Mouse (Mus musculus) adrenal gland, postnatal 14 days (tissue): ENCODE measurements around the gene Cry2. TPM values are rescaled to one million over a fixed set of nuclear protein-coding genes. Genes with fewer than 3 reads are reported as not detected.
"Not testable (repeated sequence)": the region's sequence is repeated elsewhere in the genome, so short reads cannot be mapped to it uniquely, and the experiment has no call there.

Experiments
- DNase-seq: peaks from one replicate; pipeline ENCODE4 v3.0.0; 2021; ENCODE audit warnings: mixed read lengths
- long read RNA-seq, 2 experiments: library from polyadenylated mRNA; stranded (forward); transcript quantifications; one replicate each; pipeline ENCODE4 v2.0.0; 2021
- total RNA-seq: library from RNA; stranded (reverse); gene quantifications from 2 replicates; pipeline ENCODE4 v1.2.3, GENCODE M21; 2021

Gene Cry2
- 31.8 and 37.3 TPM in 2 replicates for total RNA-seq
- long read RNA-seq, experiment 1, transcript Cry2-201 (12 exons, 3,976 nt) = major isoform, 10 of 21 reads
- long read RNA-seq, experiment 1, partial matches to known transcripts = 3 of 21 reads
- long read RNA-seq, experiment 1, other reads (novel, unspliced or antisense) = 8 of 21 reads
- long read RNA-seq, experiment 2, transcript Cry2-201 (12 exons, 3,976 nt) = major isoform, 14 of 21 reads
- long read RNA-seq, experiment 2, partial matches to known transcripts = 5 of 21 reads
- long read RNA-seq, experiment 2, other reads (novel, unspliced or antisense) = 2 of 21 reads

DNA sequence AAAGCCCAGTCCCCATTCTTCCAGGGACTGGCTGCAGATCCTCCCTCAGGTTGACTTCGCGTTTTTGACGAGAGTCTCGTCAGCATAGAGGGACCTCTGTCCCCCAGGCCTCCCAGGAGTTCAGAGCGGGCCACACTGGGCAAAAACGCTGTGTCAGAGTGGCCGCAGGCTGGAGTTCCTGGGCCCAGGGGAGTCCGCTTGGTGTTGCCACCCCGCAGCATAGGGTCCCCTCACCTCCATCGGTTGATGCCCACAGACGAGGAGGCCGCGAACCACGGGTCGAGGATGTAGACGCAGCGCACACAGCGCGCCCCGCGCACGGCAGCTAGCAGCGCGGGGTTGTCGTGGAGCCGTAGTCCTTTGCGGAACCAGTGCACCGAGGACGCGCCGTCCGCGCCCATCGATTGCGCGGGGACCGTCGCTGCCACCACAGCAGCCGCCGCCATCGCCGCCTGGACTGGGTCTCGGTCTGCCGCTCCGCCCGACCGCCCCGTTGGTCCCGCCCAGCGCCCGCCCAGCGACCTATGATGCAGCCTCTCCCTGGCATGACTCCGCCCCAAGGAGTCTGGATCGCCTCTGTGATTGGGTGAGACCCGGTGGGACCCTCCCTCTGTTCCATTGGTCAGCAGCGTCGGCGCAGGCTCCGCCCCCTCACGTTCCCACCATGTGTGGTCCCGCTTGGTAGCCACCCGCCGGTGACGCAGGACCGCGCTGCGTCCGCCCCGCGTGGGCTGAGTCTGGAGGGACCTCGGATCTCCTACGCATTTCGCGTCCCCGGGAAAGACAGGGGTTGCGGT, at the start of gene Cry2:
TSS of gene Cry2 (minus strand) at position 466 of the 797 bp plus-strand sequence.
- DNase-seq = peak; percentile 99

DNA sequence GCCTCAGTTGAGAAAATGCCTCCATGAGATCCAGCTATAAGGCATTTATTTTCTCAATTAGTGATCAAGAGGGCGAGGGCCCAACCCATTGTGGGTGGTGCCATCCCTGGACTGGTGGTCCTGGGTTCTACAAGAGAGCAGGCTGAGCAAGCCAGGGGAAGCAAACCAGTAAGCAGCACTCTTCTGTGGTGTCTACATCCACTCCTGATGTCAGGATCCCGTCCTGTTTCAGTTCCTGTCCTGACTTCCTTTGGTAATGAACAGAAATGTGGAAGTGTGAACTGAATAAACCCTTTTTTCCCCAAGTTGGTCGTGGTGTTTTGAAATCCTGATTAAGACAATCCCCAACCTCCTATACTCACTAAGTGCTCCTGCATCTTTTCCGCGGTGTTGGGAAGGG, 49.7 kb upstream of the Cry2 start:
- DNase-seq = no peak

DNA sequence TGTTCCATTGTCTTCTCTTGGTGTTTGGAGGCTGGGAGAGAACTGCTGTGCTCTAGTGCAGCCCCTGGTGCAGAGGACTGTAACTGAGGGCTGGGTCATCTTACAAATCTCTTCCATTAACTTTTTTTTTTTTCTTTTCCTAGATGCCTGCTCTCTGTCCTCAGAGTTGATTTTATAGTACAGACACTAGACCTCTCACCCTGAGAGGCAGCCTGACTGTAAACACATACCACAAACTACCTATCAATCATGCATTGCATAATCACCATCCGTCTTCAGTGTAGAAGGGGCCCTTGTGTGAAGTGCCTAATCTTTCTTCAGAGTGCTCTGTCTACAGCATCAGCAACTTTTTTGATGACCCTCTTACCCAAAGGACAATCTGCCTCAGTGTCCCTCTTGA, 48.7 kb upstream of the Cry2 start:
- no peak for DNase-seq

DNA sequence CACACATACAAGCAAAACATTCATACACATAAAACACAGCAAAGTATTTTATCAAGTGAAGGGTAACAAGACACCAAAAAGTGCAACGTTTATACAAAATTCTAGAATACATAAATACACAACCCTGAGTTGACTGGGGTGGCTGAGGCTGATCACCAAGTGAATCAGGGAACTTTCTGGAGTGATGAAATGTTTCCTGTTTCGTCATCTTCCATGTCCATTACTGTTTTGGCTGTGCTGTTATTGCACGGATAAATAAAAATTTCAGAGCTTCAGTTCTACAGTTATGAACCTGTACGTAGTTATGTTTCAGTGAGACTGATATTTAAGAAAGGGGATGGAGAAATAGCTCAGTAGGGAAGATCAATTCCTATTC, 44.5 kb upstream of the Cry2 start:
- DNase-seq = no peak

DNA sequence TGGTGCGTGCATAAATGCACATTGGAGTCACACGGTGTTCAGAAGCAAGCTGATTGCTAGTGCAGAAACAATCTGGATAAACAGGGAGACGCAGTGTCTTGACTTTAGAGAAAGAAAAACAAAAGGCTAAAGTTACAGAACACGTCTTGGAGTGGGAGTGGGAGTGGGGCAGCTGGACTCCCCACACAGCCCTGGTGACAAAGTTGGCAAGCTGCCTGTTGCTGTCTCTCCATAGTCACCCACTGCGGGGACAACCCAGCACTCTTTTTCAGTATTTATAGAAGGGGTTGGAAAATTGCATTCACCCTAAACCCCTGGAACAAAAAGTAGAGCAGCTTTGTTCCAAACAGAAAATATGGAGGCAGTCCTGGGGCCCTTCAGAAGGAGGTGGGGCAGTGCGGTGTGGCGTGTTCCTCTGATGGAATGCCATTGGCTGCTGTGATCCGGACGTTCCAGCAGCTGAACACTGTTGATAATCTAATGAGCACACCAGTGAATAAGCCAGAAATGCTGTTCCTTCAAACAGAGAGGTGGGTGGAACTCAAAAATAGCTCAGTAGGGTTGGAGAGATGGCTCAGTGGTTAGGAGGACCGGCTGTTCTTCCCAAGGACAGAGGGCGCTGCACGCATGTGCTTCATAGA, 43.9 kb upstream of the Cry2 start:
- no peak for DNase-seq

DNA sequence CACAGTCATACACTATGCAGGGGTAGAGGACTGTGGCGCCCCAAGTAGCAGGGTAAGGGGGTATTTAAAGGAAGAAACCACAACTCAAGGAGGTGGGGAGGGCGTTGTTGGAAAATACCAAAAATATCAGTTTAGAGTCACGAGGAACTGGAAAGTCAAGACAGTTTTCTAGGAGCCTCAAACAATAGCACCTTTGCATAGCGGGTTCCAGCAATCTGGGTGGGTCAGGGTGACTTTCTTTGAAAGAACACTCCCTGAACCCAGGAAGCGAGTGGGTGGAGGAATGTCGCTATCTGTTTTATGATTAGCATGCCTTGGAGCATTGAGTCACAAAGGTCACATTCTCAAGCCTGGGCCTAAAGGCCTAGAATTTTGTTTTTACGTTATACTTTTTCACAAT, 42.7 kb upstream of the Cry2 start:
- DNase-seq = not testable (repeated sequence)

DNA sequence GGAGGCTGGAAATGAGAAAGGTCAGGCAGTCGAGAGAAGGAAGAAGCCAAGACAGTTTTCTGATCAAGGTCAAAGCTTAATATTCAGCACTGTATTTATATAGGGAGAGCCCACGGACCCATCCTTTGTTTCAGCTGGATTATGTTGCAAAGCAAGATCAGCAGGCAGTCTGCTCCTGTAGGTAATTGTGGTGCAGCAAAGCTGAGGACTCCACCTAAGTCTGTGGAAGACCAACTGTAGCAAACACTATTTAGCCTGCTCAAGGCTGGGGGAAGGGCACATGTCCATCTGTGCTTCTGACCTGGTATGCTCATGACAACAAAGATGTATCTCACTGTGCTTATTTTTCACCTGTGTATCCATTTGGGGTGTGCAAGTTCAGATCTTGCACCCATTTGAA, 41.9 kb upstream of the Cry2 start:
- no peak for DNase-seq

DNA sequence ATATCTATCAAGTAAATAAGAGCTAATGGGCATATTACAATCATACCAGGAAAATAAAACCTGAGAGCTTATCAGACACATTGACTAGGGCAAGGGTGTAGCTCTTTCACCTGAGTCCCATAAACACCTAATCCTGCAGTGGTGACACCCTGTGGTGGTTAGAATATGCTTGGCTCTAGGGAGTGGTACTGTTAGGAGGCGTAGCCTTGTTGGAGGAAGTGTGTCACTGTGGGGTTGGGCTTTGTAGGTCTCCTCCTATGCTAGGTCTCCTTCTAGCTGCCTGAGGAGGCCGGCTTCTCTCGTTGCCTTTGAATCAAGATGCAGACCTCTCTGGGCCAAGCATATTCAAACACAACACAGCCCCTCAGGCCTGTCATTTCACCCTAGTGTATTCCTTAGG, 41.1 kb upstream of the Cry2 start:
- no peak for DNase-seq

DNA sequence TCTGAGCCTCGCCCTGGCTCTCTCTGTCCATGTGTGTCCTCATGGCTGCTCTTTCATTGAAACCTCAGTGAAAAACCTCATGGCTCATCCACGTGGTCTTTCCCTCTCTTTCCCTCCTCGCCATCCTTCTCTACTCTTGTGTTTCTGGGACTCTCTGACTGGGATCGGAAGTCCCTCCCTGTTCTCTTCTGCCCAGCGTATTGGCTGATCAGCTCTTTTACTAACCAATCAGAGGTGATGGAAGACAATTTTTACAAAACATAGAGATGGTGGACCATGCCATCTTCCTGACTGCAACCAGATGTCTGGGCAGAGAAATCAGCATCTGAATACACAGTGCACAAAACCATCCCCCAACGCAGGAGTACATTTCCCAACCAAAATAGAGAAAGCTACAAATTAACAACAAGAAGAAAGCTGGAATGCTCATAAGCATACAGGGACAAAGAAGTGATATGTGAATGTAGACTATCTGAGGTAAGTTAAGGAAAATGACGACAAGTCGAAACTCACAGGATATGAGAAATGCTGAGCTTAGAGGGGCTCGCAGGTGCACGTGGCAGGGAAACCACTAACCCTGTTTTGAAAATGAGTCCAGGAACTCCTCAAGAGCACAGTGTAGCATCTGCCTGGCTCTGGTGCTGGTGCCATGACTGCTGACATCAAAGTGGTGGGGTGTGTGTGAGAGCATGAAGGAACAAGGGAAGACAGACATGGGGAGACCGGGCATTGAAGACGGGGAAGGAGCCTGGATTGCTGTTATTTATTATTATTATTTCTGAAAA, 38.2 kb upstream of the Cry2 start:
- DNase-seq = no peak

DNA sequence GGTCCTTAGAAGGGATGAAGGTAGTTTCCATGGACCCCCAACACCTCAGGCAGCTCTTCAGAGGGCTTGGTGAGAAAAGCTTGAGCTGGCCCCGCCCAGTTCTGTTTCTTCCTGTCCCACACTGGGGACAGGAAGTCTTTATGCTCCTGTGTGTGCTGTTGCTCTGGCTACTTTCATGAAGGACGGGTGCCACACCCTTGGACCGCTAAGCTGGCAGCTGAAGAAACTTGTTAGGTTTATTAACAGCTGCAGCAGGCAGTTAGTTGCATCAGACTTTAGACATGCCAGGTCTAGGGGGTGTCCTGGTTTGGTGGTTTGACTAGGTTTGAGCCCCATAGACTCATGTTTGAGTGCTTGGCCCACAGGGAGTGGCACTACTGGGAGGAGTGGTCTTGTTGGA, 30.8 kb upstream of the Cry2 start:
- no peak for DNase-seq

DNA sequence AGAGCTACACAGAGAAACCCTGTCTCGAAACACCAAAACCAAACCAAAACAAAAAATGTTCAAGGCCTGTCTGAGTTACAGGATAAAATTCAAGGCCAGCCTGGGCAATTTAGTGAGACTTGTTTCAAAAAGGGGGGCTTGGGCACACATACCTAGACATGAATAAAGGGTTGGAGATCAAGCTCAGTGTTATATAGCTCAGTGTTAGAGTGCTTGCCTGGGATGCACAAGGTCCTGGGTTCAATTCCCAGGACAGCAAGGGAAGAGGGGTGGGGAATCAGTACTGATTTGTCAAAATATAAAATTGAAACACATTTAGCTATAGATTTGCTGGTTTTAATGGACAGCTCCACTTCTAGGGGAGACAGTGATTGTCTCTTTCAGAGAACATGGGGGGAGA, 27.4 kb upstream of the Cry2 start:
- no peak for DNase-seq

DNA sequence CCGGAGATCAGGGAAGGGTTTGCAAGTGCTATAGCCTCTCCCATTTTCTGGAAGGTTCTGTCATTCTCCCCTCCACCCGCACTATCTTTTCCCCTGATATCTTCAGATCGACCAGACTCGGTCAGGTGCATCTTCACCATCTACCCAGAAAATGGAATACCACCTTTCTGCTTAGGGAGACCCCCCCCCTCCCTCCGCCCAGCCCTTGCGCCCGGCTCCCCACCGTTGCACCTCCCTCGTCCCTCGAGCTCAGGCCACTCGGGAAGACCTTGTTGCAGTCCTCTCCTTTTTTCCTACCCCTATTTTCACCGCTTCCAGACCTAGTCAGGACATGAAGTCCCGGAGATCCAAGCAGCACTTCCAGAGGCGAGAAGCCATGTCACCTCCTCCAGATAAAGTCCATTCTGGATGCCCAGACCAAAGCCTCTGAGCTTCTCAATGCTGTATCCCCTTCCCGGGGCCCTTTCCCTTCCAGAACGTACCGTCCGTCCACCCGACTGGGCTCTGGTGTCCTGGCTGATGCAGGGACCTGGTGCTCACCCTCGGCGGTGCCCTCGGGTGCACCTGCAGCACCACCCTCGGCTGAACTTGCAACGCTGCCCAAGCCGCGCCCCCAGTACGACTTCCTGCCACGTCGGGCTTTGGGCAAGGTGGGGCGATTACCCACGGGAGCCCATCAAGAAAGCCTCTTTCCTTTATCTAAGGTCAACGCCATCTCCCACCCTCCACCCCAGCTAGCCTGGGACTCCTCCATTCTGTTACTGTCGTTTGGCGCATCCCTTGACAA, 26.3 kb upstream of the Cry2 start, which contains the start of gene Slc35c1:
TSS of gene Slc35c1 (minus strand) at position 618 of the 787 bp plus-strand sequence.
- DNase-seq = peak; percentile 64

DNA sequence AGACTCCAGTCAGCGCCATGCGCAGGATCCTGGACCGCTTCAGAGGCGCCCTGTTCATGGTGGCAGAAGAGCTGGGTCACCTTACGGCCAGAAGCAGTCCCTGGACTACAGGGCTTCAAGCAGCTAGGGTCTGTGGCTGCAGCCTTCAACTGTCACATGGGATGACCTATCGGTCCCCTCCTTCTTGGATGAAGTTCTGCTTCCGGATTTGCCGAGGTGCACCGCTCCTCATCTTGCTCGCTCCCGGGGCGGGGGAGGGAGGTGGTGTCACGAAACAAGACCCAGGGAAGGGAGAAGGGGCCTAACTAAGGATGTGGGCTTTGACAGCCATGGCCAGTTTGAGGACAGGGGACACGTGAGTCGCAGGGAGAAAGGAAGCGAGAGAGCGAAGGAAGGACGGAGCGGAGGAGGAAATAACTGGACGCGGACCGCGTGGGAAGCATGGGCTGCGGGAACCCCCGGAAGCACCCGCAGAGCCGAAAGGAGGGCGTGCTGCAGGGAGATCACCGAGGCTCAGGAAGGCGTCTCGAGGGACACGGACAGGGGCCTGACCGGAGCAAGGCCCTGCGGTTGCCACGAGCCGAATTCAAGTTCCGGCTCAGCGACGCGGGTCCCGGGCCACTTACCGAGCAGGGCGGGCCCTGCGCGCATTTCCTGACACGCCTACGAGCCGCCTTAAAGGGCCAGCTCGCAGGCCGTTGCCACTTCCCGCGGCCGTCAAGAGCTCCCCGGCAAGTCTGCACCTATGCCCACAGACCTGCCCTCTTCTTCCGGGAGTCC, 25.5 kb upstream of the Cry2 start:
- DNase-seq = peak; percentile 89

DNA sequence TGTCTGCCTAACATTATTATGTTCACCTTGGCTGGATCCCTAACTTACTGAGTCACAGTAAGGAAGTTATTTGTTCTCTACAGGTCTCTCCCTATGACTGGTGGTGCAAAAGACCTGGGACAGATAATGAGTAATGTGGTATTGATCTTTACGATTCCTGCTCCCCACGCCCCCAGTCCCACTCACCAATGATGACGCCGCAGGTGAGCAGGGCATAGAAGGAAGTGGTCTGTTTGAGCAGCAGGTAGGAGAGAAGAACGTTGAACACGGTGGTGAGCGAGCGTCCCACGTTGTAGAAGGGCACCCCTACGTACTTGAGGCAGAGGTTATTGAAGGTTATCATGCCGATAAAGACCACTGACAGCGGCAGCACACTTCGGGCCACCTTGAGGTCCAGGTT, 24.6 kb upstream of the Cry2 start:
- DNase-seq = no peak

DNA sequence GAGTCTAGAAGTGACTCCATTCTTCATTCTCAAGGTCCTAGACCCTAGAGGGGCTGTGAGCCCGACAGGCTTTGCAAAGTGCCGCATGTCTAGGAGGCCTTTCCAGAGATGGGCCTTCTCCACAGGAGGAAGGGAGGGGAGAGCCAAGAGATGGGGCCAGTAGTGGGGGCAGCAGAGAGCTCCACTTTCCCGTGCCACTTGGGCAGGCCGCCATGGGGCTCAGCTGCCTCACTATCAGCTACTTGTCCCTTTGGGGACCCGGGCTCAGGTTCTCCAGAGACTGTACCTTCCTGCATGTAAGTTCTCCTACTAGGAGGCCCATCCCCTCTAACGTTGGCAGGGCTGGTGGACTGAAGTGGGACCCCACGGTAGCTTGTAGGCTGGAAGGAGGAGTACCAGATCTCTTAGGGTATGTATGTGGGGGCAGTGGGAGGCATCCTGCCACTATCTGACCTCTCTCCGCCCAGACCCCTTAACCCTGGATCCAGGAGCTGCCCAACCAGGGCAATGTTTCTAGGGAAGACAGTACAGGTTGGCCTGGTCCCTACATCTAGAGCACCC, 23.2 kb upstream of the Cry2 start:
- no peak for DNase-seq

DNA sequence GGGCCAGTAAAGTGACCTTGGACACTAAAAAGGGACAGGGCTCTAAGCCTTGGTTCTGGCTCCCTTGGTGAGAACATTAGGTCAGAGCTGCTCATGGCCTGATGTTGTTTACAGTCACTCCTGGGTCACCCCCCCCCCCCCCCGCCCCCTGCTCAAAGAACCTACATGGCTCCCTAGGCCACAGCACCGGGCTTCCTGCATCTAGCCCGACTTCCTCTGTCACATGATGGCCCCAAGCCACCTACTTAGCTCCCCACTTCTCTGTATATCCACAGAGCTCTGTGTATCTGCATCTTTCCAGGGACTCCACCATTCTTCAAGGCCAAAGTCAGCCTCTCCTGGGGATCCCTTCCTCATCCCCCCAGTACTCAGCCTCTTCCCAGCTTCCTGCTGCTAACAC, 21.9 kb upstream of the Cry2 start:
- DNase-seq = no peak

DNA sequence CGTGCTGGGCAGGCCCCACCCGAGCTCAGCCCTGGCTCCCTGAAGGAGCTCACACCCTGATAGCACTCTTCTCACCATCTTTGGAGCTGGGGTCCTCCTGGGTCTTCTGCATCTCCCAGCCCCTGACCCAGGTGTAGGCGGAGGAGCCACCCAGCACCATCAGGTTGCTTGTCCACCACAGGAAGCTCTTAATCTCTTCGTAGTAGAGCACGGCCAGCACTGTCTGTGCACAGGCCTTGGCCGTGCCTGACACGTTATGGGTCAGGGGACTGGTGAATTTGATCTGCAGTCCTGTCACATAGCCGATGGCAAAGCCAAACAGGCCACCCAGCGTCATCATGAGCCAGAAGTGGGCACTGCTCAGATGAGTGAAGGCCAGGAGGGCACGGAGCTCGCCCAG, 20.3 kb upstream of the Cry2 start:
- no peak for DNase-seq

DNA sequence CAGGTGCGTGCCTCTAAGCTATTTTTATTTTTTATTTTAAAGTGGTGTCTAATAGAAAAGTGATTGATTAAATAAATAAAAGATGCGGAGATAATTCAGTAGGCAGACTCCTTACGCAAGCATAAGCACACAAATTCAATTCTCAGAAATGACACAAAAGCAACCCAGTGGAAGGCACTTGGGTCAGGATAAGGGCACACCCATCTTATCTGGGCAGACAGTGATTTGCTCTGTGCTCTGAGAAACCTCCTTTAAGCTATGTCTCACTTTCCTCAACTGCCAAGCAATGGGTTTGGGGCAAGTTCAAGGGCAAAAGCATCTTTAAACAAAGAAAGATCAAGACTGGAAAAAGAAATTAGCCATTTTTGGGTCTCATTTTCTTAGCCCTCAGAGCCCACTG, 17.3 kb upstream of the Cry2 start:
- no peak for DNase-seq

DNA sequence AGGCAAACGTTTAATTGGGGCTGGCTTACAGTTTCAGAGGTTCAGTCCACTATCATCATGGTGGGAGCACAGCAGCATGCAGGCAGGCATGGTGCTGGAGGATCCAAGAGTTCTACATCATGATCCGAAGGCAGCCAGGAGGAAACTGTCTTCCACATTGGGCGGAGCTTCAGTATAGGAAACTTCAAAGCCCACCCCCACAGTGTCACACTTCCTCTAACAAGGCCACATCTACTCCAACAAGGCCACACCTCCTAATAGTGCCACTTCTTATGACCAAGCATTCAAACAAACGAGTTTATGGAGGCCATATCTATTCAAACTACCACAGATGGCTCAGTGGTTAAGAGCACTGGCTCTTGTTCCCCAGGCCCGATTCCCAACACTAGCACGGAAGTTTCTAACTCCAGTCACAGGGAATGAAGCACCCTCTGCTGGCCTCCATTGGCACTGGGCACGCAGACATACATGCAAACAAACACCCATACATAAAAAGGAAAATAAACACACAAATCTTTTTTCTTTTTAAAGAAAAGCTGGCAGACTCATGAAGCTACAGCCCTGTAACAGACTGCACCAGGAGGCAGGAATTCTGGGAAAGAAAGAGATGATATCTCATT, 13.4 kb upstream of the Cry2 start:
- no peak for DNase-seq

DNA sequence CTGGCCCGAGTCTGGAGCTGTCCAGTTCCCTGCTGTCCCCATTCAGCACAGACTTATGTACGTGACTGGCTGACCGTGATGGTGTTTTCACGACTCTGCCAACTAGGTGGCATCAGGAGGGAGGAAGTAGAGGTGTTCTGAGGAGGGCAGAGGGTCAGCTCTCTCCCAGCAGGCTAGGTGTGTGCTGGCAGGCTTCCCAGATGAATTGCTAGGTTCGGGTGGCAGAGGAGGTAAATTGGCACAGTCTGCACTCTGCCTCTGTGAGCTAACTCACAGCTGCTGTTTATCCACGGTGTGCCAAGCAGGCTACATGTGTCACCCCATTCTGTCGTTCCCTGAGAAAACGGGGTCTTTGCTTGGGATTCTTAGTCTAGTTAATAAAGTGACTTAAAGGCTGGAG, 12.8 kb upstream of the Cry2 start:
- no peak for DNase-seq
